Mouse (Mus musculus): ENCODE data around the gene Mknk2. TPM values are rescaled to one million over a fixed set of nuclear protein-coding genes. Genes with fewer than 3 reads are reported as not detected.

The Mknk2 gene
- polyA plus RNA-seq (2012; ENCODE audit: insufficient read depth, insufficient read length, low replicate concordance, missing spikeins) = not detected in 2 replicates

DNA sequence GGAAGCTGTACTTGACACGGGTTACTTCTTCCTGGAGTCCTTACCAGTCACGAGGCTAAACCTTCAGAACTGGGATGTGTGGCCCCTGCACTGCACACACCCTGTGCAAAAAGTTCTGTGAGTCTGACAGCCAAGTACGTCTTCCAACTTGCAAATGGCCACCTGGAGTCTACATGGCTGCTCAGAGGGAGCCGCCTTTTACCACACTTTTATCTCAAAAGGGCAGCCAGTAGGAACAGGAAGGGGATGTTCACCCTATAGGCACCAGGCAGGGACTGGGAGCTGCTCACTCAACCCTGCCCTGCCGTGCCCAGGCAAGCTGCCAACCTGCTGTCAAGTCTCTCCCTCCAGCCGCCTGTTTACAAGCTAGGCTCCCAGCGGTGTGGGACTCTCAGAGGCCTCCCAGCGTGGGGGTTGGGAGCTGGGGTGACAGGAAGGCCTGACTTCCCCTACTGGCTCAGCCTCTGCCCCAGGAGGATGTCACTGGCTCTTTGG lies at the start of gene Mknk2:
Mknk2 (minus strand) TSS at position 171 of the 495 bp plus-strand sequence.
- 6% methylated on average over 8 of the region's 8 CpGs for WGBS
- Histone ChIP-seq H3K4me1 (ENCODE audit: control insufficient read depth, insufficient read depth, low read length) (peaks cover 47% of the 10 kb centered on the region), H3K27ac (ENCODE audit: insufficient read depth, low read depth, low read length) (peak within 1 kb of the TSS; percentile 98), H3K4me3 (ENCODE audit: insufficient read depth, low read depth, low read length) (peak within 1 kb of the TSS; percentile 56)
- TF ChIP-seq CTCF (IDR thresholded peaks at IDR 0.05; ENCODE audit: insufficient read depth, low read depth, low read length) = no peak
- no peak for TF ChIP-seq POLR2A (IDR thresholded peaks at IDR 0.05; ENCODE audit: insufficient read depth, low read depth, low read length)

DNA sequence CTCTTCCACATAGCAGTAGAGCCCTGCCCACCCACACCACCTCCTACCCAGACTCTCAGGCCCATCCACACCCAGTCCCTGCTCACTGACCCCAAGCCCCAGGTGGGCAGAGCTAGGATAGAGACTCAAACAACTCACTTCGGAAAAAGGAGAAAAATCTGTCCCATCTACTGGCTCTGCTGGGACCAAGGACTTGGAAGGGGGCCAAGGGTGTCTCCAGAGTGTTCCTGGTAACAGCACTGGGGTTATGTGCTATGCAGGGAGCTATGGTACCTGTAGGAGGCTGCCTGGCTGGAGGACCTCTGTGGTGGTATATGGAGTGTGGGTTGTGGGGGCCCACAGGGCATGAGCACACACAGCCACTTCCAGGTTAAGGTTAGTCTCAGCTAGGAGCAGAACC lies 39.4 kb upstream of the Mknk2 start:
- TF ChIP-seq POLR2A (IDR thresholded peaks at IDR 0.05; ENCODE audit: insufficient read depth, low read depth, low read length) (no peak), CTCF (IDR thresholded peaks at IDR 0.05; ENCODE audit: insufficient read depth, low read depth, low read length) (no peak)
- Histone ChIP-seq H3K4me3 (ENCODE audit: insufficient read depth, low read depth, low read length) (no peak overlapping the region), H3K4me1 (ENCODE audit: control insufficient read depth, insufficient read depth, low read length) (no peaks in the 10 kb centered on the region), H3K27ac (ENCODE audit: insufficient read depth, low read depth, low read length) (no peak overlapping the region)
- WGBS = 77% methylated on average over 1 of the region's 1 CpGs

DNA sequence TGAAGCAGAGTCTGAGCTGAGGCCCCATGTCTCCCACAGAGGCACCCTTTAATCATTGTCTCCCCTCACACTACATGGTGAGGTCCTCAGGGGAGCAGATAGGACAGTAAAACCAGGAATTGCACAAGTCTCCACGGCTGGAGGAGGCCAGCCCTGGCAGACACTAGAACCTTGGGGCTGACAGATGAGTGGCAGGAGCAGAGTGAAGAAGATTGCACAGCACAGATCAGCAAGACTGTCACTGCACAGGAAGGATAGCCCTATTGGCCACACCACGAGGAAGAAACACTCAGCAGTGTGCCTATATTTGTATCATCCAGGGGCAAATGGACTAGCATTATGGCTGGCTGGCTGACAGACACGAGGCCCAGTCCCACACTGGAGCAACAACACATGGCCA lies 32.9 kb upstream of the Mknk2 start:
- Histone ChIP-seq H3K27ac (ENCODE audit: insufficient read depth, low read depth, low read length) (no peak overlapping the region), H3K4me1 (ENCODE audit: control insufficient read depth, insufficient read depth, low read length) (no peaks in the 10 kb centered on the region), H3K4me3 (ENCODE audit: insufficient read depth, low read depth, low read length) (no peak overlapping the region)
- 80% methylated on average over 3 of the region's 3 CpGs for WGBS
- TF ChIP-seq POLR2A (IDR thresholded peaks at IDR 0.05; ENCODE audit: insufficient read depth, low read depth, low read length) (no peak), CTCF (IDR thresholded peaks at IDR 0.05; ENCODE audit: insufficient read depth, low read depth, low read length) (no peak)

DNA sequence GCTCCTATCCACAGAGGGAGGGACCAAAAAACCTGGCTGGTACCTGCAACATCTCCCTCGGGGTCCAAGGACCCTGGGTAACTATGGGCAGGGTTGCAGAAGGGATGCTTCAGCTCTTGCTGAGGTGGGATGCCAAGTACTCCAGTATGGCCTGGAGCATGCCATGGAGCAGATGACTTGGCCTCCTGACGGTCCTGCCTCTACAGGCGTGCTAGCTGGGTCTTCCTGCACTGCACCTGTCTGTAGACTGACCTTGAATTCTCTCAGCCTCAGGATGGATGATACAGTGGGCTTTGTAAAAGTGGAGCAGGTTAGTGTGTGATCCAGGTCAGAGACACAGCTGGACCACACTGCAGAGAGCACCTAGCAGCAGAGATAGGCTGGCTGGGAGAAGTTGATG lies 27.6 kb upstream of the Mknk2 start:
- no peak for TF ChIP-seq POLR2A (IDR thresholded peaks at IDR 0.05; ENCODE audit: insufficient read depth, low read depth, low read length)
- TF ChIP-seq CTCF (IDR thresholded peaks at IDR 0.05; ENCODE audit: insufficient read depth, low read depth, low read length) = no peak
- Histone ChIP-seq H3K27ac (ENCODE audit: insufficient read depth, low read depth, low read length) (no peak overlapping the region), H3K4me1 (ENCODE audit: control insufficient read depth, insufficient read depth, low read length) (peaks cover 7% of the 10 kb centered on the region), H3K4me3 (ENCODE audit: insufficient read depth, low read depth, low read length) (no peak overlapping the region)
- 83% methylated on average over 3 of the region's 3 CpGs for WGBS

DNA sequence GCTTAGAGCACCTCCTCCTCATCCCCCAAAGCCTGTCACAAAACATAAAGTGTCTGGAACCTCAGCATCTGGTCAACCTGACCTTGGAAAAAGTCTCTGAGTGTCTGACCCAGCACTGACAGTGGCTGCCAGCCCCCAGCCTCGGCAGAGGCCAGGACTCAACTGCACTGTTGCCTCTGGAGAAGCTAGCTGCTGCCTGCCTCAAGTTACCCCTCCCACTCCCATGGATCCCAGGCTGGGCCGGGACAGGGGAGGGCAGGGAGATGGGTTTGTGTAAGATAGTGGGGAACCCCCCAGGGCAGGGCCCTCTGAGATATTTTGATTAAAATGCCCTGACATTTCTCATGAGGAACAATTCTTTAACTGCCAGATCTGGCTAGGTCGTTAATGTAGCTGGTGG lies 27.1 kb upstream of the Mknk2 start:
- Histone ChIP-seq H3K27ac (ENCODE audit: insufficient read depth, low read depth, low read length) (no peak overlapping the region), H3K4me3 (ENCODE audit: insufficient read depth, low read depth, low read length) (no peak overlapping the region), H3K4me1 (ENCODE audit: control insufficient read depth, insufficient read depth, low read length) (peaks cover 7% of the 10 kb centered on the region)
- whole genome bisulfite sequencing = 57% methylated on average over 3 of the region's 3 CpGs
- no peak for TF ChIP-seq POLR2A (IDR thresholded peaks at IDR 0.05; ENCODE audit: insufficient read depth, low read depth, low read length)
- TF ChIP-seq CTCF (IDR thresholded peaks at IDR 0.05; ENCODE audit: insufficient read depth, low read depth, low read length) = no peak

DNA sequence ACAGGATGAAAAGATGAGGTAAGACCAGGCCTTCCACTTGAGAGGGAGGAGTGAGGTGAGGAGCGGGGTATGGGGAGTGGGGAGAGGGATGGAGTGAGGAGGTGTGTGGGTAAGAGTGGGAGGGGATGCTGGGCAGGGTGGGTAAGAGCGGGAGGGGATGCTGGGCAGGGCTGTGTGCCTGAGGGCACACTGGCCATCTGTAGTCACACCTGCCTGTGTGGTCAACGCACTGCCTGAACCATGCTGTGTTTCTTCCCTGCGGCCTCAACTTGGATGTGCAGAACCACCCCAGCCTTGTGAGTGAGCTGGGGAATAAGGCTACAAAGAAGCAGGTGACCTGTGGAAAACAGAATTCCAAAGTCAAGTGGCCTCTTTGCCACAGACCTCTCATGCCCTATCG lies 26.5 kb upstream of the Mknk2 start:
- WGBS = 84% methylated on average over 5 of the region's 5 CpGs
- H3K27ac ChIP-seq (ENCODE audit: insufficient read depth, low read depth, low read length) = no peak overlapping the region
- no peak overlapping the region for H3K4me3 ChIP-seq (ENCODE audit: insufficient read depth, low read depth, low read length)
- no peak for TF ChIP-seq CTCF (IDR thresholded peaks at IDR 0.05; ENCODE audit: insufficient read depth, low read depth, low read length)
- TF ChIP-seq POLR2A (IDR thresholded peaks at IDR 0.05; ENCODE audit: insufficient read depth, low read depth, low read length) = no peak
- H3K4me1 ChIP-seq (ENCODE audit: control insufficient read depth, insufficient read depth, low read length) = peaks cover 7% of the 10 kb centered on the region

DNA sequence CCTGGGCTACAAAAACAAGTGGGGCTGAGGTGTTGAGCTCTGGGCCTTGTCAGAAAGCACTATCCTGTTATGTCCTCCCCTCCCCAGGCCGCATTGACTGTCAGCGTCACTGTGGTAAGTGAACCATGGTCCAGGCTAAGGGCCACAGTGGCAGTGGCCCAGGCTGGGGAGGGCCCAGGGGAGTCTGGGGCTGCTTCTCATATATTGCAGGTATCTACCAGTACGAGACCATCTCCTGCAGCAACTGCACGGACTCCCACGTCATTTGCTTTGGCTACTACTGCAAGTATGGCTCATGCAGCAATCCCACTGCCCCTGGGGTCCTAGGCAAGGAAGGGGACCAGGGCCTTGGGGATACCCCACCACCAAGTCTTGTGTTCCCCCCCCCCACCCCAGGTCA lies 25.7 kb upstream of the Mknk2 start:
- WGBS = 89% methylated on average over 5 of the region's 5 CpGs
- Histone ChIP-seq H3K4me3 (ENCODE audit: insufficient read depth, low read depth, low read length) (no peak overlapping the region), H3K4me1 (ENCODE audit: control insufficient read depth, insufficient read depth, low read length) (peaks cover 7% of the 10 kb centered on the region)

DNA sequence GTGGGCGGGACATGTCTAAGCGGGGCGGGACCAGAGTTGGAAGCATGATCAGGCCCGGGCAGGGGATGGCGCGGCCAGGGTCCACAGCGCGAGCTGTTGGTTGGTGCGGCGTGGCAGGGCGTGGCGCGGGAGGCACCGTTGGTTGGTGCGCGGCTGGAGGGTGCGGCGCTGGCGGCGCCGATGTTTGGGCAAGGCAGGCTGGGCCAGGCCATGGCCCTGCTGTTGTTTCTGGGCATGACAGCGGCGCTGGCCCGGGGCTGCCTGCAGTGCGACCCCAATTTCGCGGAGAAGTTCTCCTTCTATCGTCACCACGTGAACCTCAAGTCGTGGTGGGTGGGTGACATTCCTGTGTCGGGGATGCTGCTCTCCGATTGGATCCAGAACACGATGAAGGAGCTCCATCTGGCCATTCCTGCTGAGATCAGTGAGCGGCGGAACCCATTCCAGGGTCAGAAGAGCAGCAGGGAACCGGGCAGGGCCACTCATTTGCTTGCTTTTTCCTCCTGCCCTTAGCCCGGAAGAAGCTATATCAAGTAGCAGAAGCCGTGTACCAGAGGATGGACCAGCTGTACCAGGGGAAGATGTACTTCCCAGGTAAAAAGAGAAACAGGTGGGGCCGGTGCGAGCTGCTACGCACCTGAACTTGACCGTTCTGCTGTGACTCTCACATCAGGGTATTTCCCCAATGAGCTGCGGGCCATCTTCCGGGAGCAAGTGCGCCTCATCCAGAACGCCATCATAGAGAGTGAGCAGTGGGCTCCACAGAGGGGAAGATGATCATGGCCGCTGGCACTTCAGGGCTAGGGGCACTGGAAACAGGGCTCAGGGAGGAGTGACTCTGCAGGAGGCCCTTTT lies 24.9 kb upstream of the Mknk2 start:
- Histone ChIP-seq H3K4me1 (ENCODE audit: control insufficient read depth, insufficient read depth, low read length) (peaks cover 7% of the 10 kb centered on the region), H3K27ac (ENCODE audit: insufficient read depth, low read depth, low read length) (0 out of 2 replicates have a peak overlapping the region, but pooled peaks have one; percentile 12), H3K4me3 (ENCODE audit: insufficient read depth, low read depth, low read length) (peak overlapping the region; percentile 71)
- 4% methylated on average over 46 of the region's 47 CpGs for WGBS
- TF ChIP-seq CTCF (IDR thresholded peaks at IDR 0.05; ENCODE audit: insufficient read depth, low read depth, low read length) (no peak), POLR2A (IDR thresholded peaks at IDR 0.05; ENCODE audit: insufficient read depth, low read depth, low read length) (0 out of 2 replicates have a peak, but pooled peaks have one; percentile 31)

More for the DNA sequence above, 25.7 kb upstream of the Mknk2 start:
- H3K27ac ChIP-seq (ENCODE audit: insufficient read depth, low read depth, low read length) = no peak overlapping the region
- TF ChIP-seq POLR2A (IDR thresholded peaks at IDR 0.05; ENCODE audit: insufficient read depth, low read depth, low read length) = no peak
- no peak for TF ChIP-seq CTCF (IDR thresholded peaks at IDR 0.05; ENCODE audit: insufficient read depth, low read depth, low read length)

Measured in olfactory bulb, adult 2 months (tissue).